Mouse (Mus musculus): Measurements from ENCODE around the gene Pdia6. TPM values are rescaled to one million over a fixed set of nuclear protein-coding genes. Genes with fewer than 3 reads are reported as not detected.

The Pdia6 gene
- total and polyA plus RNA-seq, 3 experiments: 36.2 to 122 (median 106) TPM

DNA sequence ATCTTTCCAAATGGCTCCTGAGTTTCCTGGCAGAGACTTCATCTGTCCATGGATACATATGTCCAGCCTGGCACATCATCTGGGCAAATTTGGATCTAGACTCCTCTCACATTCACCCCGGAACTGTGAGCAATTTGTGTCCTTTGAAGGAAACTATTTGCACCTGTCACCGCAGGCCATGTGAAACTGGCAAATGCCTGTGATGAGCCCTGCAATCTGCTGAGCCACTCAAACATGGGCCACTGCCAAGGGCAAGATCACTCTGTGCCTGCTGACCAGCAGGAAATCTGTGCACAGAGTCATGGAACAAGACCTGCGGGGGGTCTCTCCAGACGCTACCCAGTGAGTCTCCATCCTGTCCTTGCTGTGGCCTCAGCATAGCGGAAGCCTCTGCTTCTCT lies 41.3 kb upstream of the Pdia6 start:
- Histone ChIP-seq H3K27ac (no peak overlapping the region), H3K27me3 (ENCODE audit: control insufficient read depth, insufficient read depth, low read length) (no peaks in the 10 kb centered on the region), H3K4me1 (ENCODE audit: control insufficient read depth, insufficient read depth, low read length) (no peaks in the 10 kb centered on the region), H3K79me2 (replicated peaks; ENCODE audit: control insufficient read depth, insufficient read depth, low read length) (no peaks in the 10 kb centered on the region), H3K9ac (ENCODE audit: low read depth, low read length) (no peak overlapping the region), H3K36me3 (ENCODE audit: control insufficient read depth, insufficient read depth, low read length) (no peaks in the 10 kb centered on the region), H3K4me3 (no peak overlapping the region)
- TF ChIP-seq POLR2A (IDR thresholded peaks at IDR 0.05; ENCODE audit: insufficient read depth, low read depth, low read length) (no peak), EP300 (IDR thresholded peaks at IDR 0.05; ENCODE audit: insufficient read depth, low read depth, low read length) (no peak), CTCF (IDR thresholded peaks at IDR 0.05) (no peak)
- intact Hi-C loops (cut with DNase I): no loop called here
- no peak for DNase-seq
- WGBS: 52% methylated on average over 5 of the region's 5 CpGs

GRCm38 (mm10) chr12:17227903-17228302 lies 38.4 kb upstream of the Pdia6 start:
- no peaks in the 10 kb centered on the region for H3K36me3 ChIP-seq (ENCODE audit: control insufficient read depth, insufficient read depth, low read length)
- H3K27me3 ChIP-seq (ENCODE audit: control insufficient read depth, insufficient read depth, low read length): no peaks in the 10 kb centered on the region
- DNase-seq: no peak
- H3K9ac ChIP-seq (ENCODE audit: low read depth, low read length): no peak overlapping the region
- whole genome bisulfite sequencing: 81% methylated on average over 4 of the region's 4 CpGs
- no peak overlapping the region for H3K4me3 ChIP-seq
- TF ChIP-seq CTCF (IDR thresholded peaks at IDR 0.05) (no peak), POLR2A (IDR thresholded peaks at IDR 0.05; ENCODE audit: insufficient read depth, low read depth, low read length) (no peak), EP300 (IDR thresholded peaks at IDR 0.05; ENCODE audit: insufficient read depth, low read depth, low read length) (no peak)
- no peaks in the 10 kb centered on the region for H3K4me1 ChIP-seq (ENCODE audit: control insufficient read depth, insufficient read depth, low read length)
- intact Hi-C loops (cut with DNase I): no loop called here
- H3K27ac ChIP-seq: no peak overlapping the region
- no peaks in the 10 kb centered on the region for H3K79me2 ChIP-seq (replicated peaks; ENCODE audit: control insufficient read depth, insufficient read depth, low read length)

- H3K79me2 ChIP-seq (replicated peaks; ENCODE audit: control insufficient read depth, insufficient read depth, low read length): no peaks in the 10 kb centered on the region
- 65% methylated on average over 5 of the region's 5 CpGs for whole genome bisulfite sequencing
- no peak overlapping the region for H3K9ac ChIP-seq (ENCODE audit: low read depth, low read length)
- H3K27ac ChIP-seq: no peak overlapping the region
- no peak for DNase-seq
- no peak overlapping the region for H3K4me3 ChIP-seq
- no peaks in the 10 kb centered on the region for H3K27me3 ChIP-seq (ENCODE audit: control insufficient read depth, insufficient read depth, low read length)
- no peaks in the 10 kb centered on the region for H3K36me3 ChIP-seq (ENCODE audit: control insufficient read depth, insufficient read depth, low read length)
- H3K4me1 ChIP-seq (ENCODE audit: control insufficient read depth, insufficient read depth, low read length): no peaks in the 10 kb centered on the region
- TF ChIP-seq POLR2A (IDR thresholded peaks at IDR 0.05; ENCODE audit: insufficient read depth, low read depth, low read length) (no peak), EP300 (IDR thresholded peaks at IDR 0.05; ENCODE audit: insufficient read depth, low read depth, low read length) (no peak), CTCF (IDR thresholded peaks at IDR 0.05) (no peak)
- intact Hi-C loops (cut with DNase I): no loop called here
These were observed 35.8 kb upstream of the Pdia6 start for GRCm38 (mm10) chr12:17230581-17230980.

DNA sequence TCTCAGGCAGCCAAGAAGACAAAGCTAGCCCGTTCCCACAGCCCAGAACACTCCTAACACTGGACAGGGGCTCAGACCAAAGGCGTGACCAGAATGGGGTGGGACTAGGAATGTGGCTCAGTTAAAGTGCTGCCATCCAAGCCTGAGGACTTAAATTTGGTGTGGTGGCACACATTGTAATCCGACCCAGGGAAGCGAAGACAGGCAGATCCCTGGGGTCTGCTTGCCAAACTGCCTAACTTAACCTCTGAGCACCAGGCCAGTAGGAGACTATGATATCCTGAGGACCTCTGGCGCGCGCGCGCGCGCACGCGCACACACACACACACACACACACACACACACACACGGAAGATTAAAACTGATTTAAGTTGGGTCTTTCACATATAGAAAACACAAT lies 34.8 kb upstream of the Pdia6 start:
- no peak for DNase-seq
- Histone ChIP-seq H3K27me3 (ENCODE audit: control insufficient read depth, insufficient read depth, low read length) (no peaks in the 10 kb centered on the region), H3K36me3 (ENCODE audit: control insufficient read depth, insufficient read depth, low read length) (no peaks in the 10 kb centered on the region), H3K9ac (ENCODE audit: low read depth, low read length) (no peak overlapping the region), H3K27ac (no peak overlapping the region), H3K4me1 (ENCODE audit: control insufficient read depth, insufficient read depth, low read length) (no peaks in the 10 kb centered on the region), H3K4me3 (no peak overlapping the region), H3K79me2 (replicated peaks; ENCODE audit: control insufficient read depth, insufficient read depth, low read length) (no peaks in the 10 kb centered on the region)
- 85% methylated on average over 14 of the region's 14 CpGs for WGBS
- intact Hi-C loops (cut with DNase I): no loop called here
- TF ChIP-seq POLR2A (IDR thresholded peaks at IDR 0.05; ENCODE audit: insufficient read depth, low read depth, low read length) (no peak), EP300 (IDR thresholded peaks at IDR 0.05; ENCODE audit: insufficient read depth, low read depth, low read length) (no peak), CTCF (IDR thresholded peaks at IDR 0.05) (no peak)

- intact Hi-C loops (cut with DNase I): no loop called here
- no peak for DNase-seq
- Histone ChIP-seq H3K27ac (no peak overlapping the region), H3K36me3 (ENCODE audit: control insufficient read depth, insufficient read depth, low read length) (no peaks in the 10 kb centered on the region), H3K79me2 (replicated peaks; ENCODE audit: control insufficient read depth, insufficient read depth, low read length) (no peaks in the 10 kb centered on the region), H3K9ac (ENCODE audit: low read depth, low read length) (no peak overlapping the region), H3K27me3 (ENCODE audit: control insufficient read depth, insufficient read depth, low read length) (no peaks in the 10 kb centered on the region), H3K4me3 (no peak overlapping the region), H3K4me1 (ENCODE audit: control insufficient read depth, insufficient read depth, low read length) (no peaks in the 10 kb centered on the region)
- WGBS: 39% methylated on average over 11 of the region's 11 CpGs
- no peak for TF ChIP-seq CTCF (IDR thresholded peaks at IDR 0.05)
- no peak for TF ChIP-seq EP300 (IDR thresholded peaks at IDR 0.05; ENCODE audit: insufficient read depth, low read depth, low read length)
- no peak for TF ChIP-seq POLR2A (IDR thresholded peaks at IDR 0.05; ENCODE audit: insufficient read depth, low read depth, low read length)
These were observed 30.6 kb upstream of the Pdia6 start for GRCm38 (mm10) chr12:17235535-17236313.

DNA sequence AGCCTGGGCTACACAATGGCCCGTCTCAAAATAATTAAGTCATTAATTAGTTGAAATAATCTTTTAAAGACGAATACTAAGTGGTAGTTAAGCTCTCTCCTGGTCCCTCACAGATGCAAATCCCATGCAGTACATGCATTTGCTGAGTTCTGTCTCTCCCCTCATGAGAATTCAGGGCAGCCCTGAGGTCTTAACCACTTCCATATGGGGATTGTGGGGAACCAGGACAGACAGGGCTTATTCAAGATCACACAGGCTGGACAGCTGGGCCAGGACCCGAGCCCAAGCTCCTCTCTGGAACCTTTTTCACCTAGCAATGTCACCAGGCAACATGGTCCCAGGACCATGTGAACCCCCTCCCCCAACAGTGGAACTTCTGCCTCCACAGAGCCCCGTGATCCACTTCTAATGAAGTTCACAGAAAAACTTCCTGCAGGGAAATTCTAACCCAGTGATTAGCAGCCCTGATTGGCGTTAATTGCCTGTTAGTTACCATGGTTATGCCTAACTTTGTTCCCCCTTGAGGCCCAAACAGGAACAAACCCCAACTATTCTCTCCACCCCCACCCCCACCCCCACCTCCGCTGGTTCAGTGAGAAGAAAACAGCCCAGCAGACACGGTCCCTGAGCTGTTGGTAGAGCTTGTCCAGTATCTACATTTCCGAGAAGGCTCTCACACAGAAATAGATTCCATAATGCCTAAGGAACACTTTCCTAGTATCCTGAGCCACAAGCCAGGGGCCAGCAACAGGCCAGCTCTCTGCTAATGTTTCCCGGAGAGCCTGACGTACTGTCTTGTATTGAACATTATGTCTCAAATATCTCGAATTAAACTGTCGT lies 27.5 kb upstream of the Pdia6 start:
- Histone ChIP-seq H3K9ac (ENCODE audit: low read depth, low read length) (no peak overlapping the region), H3K27ac (no peak overlapping the region), H3K4me3 (no peak overlapping the region), H3K36me3 (ENCODE audit: control insufficient read depth, insufficient read depth, low read length) (no peaks in the 10 kb centered on the region), H3K79me2 (replicated peaks; ENCODE audit: control insufficient read depth, insufficient read depth, low read length) (no peaks in the 10 kb centered on the region), H3K4me1 (ENCODE audit: control insufficient read depth, insufficient read depth, low read length) (no peaks in the 10 kb centered on the region), H3K27me3 (ENCODE audit: control insufficient read depth, insufficient read depth, low read length) (no peaks in the 10 kb centered on the region)
- intact Hi-C loops (cut with DNase I): no loop called here
- WGBS: 53% methylated on average over 12 of the region's 12 CpGs
- no peak for TF ChIP-seq POLR2A (IDR thresholded peaks at IDR 0.05; ENCODE audit: insufficient read depth, low read depth, low read length)
- no peak for TF ChIP-seq CTCF (IDR thresholded peaks at IDR 0.05)
- no peak for TF ChIP-seq EP300 (IDR thresholded peaks at IDR 0.05; ENCODE audit: insufficient read depth, low read depth, low read length)
- DNase-seq: no peak
